Mouse (Mus musculus) MEL (cell line): ENCODE measurements around the gene Blzf1. TPM values are rescaled to one million over a fixed set of nuclear protein-coding genes. Genes with fewer than 3 reads are reported as not detected.

Source experiments
- DNase-seq: peaks from one replicate; pipeline ENCODE4 v3.0.0; 2011; ENCODE audit warnings: low read depth, low spot score
- H3K27ac ChIP-seq: 2 replicates; pipeline ENCODE4 v1.5.1; 2012; ENCODE audit warnings: low read depth, mild to moderate bottlenecking, control low read depth, low read length, moderate library complexity; ENCODE audit not compliant: control insufficient read depth
- H3K27me3 ChIP-seq, 2 experiments: fragments of 150-350 bp in 1 of 2; sonication (generic) in 1 of 2; 2 replicates each; pipeline ENCODE4 v1.6.1; 2012; ENCODE audit warnings: low read length in 2 of 2, mild to moderate bottlenecking in 2 of 2, improper control_type of control experiment in 1 of 2, moderate library complexity in 1 of 2; ENCODE audit not compliant: insufficient read depth in 2 of 2, control insufficient read depth in 1 of 2
- H3K36me3 ChIP-seq, 2 experiments: 2 replicates each; pipeline ENCODE4 v1.6.1; 2012 to 2014; ENCODE audit warnings: low read length in 2 of 2, improper control_type of control experiment in 1 of 2, inconsistent platforms in 1 of 2, mild to moderate bottlenecking in 1 of 2; ENCODE audit not compliant: insufficient read depth in 2 of 2, control insufficient read depth in 1 of 2
- H3K4me1 ChIP-seq, 2 experiments: fragments of 150-350 bp in 1 of 2; sonication (generic) in 1 of 2; 2 replicates each; pipeline ENCODE4 v1.6.1; 2012; ENCODE audit warnings: low read length in 2 of 2, improper control_type of control experiment in 1 of 2, mild to moderate bottlenecking in 1 of 2; ENCODE audit not compliant: insufficient read depth in 2 of 2, control insufficient read depth in 1 of 2
- H3K4me3 ChIP-seq, 2 experiments: fragments of 150-350 bp in 1 of 2; sonication (generic) in 1 of 2; 2 replicates each; pipeline ENCODE4 v1.5.1; 2012; ENCODE audit warnings: low read depth in 2 of 2, low read length in 2 of 2, mild to moderate bottlenecking in 2 of 2, moderate library complexity in 2 of 2, control low read depth in 1 of 2, improper control_type of control experiment in 1 of 2; ENCODE audit not compliant: control insufficient read depth in 1 of 2, insufficient read depth in 1 of 2
- H3K79me2 ChIP-seq: 2 replicates; pipeline ENCODE4 v1.6.1; 2012; ENCODE audit warnings: mild to moderate bottlenecking, low read length, moderate library complexity; ENCODE audit not compliant: control insufficient read depth, poor library complexity, insufficient read depth
- H3K9ac ChIP-seq: 2 replicates; pipeline ENCODE4 v1.6.1; 2012; ENCODE audit warnings: low read depth, mild to moderate bottlenecking, control low read depth, low read length, moderate library complexity; ENCODE audit not compliant: control insufficient read depth, poor library complexity, severe bottlenecking
- H3K9me3 ChIP-seq: fragments of 150-350 bp; sonication (generic); replicated peaks from 2 replicates; pipeline ENCODE4 v1.6.1; 2012; ENCODE audit warnings: mild to moderate bottlenecking, low read length, improper control_type of control experiment, moderate library complexity; ENCODE audit not compliant: insufficient read depth
- BHLHE40 ChIP-seq: IDR thresholded peaks from 2 replicates; pipeline ENCODE4 v1.6.1; 2012; ENCODE audit warnings: low read depth, mild to moderate bottlenecking, inconsistent platforms, low read length, improper control_type of control experiment, borderline replicate concordance
- CHD1 ChIP-seq: IDR thresholded peaks from 2 replicates; pipeline ENCODE4 v1.6.1; 2012; ENCODE audit warnings: low read depth, mild to moderate bottlenecking, inconsistent platforms, low read length, improper control_type of control experiment
- E2F4 ChIP-seq: IDR thresholded peaks from 2 replicates; pipeline ENCODE4 v1.6.1; 2011; ENCODE audit warnings: low read depth, low read length, improper control_type of control experiment, borderline replicate concordance
- ELF1 ChIP-seq: IDR thresholded peaks from 2 replicates; pipeline ENCODE4 v1.6.1; 2014; ENCODE audit warnings: low read depth, mild to moderate bottlenecking, inconsistent platforms, low read length, improper control_type of control experiment, moderate library complexity
- ETS1 ChIP-seq: IDR thresholded peaks from 2 replicates; pipeline ENCODE4 v1.6.1; 2012; ENCODE audit warnings: low read depth, mild to moderate bottlenecking, inconsistent platforms, low read length, improper control_type of control experiment, moderate library complexity
- GABPA ChIP-seq: IDR thresholded peaks from 2 replicates; pipeline ENCODE4 v1.6.1; 2012; ENCODE audit warnings: low read depth, mild to moderate bottlenecking, inconsistent platforms, low read length, improper control_type of control experiment, moderate library complexity
- GATA1 ChIP-seq: IDR thresholded peaks from 2 replicates; pipeline ENCODE4 v1.6.1; 2011; ENCODE audit warnings: low read depth, low read length, improper control_type of control experiment
- MAFK ChIP-seq: IDR thresholded peaks from 2 replicates; pipeline ENCODE4 v1.6.1; 2011; ENCODE audit warnings: low read depth, mild to moderate bottlenecking, low read length, improper control_type of control experiment, borderline replicate concordance
- MXI1 ChIP-seq: IDR thresholded peaks from 2 replicates; pipeline ENCODE4 v1.6.1; 2011; ENCODE audit warnings: mild to moderate bottlenecking, low read depth, low read length, improper control_type of control experiment
- RAD21 ChIP-seq: IDR thresholded peaks from 2 replicates; pipeline ENCODE4 v1.6.1; 2011; ENCODE audit warnings: mild to moderate bottlenecking, low read depth, low read length, improper control_type of control experiment
- SIN3A ChIP-seq: IDR thresholded peaks from 2 replicates; pipeline ENCODE4 v1.6.1; 2012; ENCODE audit warnings: low read length, improper control_type of control experiment, inconsistent platforms
- SMC3 ChIP-seq: IDR thresholded peaks from 2 replicates; pipeline ENCODE4 v1.6.1; 2011; ENCODE audit warnings: low read depth, low read length, improper control_type of control experiment
- UBTF ChIP-seq: IDR thresholded peaks from 2 replicates; pipeline ENCODE4 v1.6.1; 2012; ENCODE audit warnings: low read depth, mild to moderate bottlenecking, inconsistent platforms, low read length, improper control_type of control experiment, moderate library complexity, borderline replicate concordance; ENCODE audit not compliant: insufficient read depth
- USF1 ChIP-seq: IDR thresholded peaks from 2 replicates; pipeline ENCODE4 v1.6.1; 2014; ENCODE audit warnings: low read depth, mild to moderate bottlenecking, inconsistent platforms, low read length, improper control_type of control experiment, moderate library complexity
- USF2 ChIP-seq, 2 experiments: IDR thresholded peaks; 2 replicates each; pipeline ENCODE4 v1.6.1; 2011 to 2012; ENCODE audit warnings: improper control_type of control experiment in 2 of 2, low read length in 2 of 2, borderline replicate concordance in 1 of 2, inconsistent platforms in 1 of 2, low read depth in 1 of 2, mild to moderate bottlenecking in 1 of 2; ENCODE audit not compliant: insufficient read depth in 1 of 2
- ZC3H11A ChIP-seq: IDR thresholded peaks from 2 replicates; pipeline ENCODE4 v1.6.1; 2012; ENCODE audit warnings: low read depth, mild to moderate bottlenecking, inconsistent platforms, low read length, improper control_type of control experiment
- ZMIZ1 ChIP-seq: IDR thresholded peaks from 2 replicates; pipeline ENCODE4 v1.6.1; 2012; ENCODE audit warnings: low read depth, mild to moderate bottlenecking, inconsistent platforms, low read length, improper control_type of control experiment, moderate library complexity
- polyA plus RNA-seq, 2 experiments: library from polyadenylated mRNA; stranded (reverse) in 1 of 2; unstranded in 1 of 2; fragments of >175 nt in 1 of 2; fragments of >200 nt in 1 of 2; gene quantifications; 2 replicates each; pipeline versions ENCODE4 v1.2.1 to v1.2.4; 2012; ENCODE audit warnings: low replicate concordance in 2 of 2, low read depth in 1 of 2; ENCODE audit not compliant: insufficient read length in 2 of 2, insufficient read depth in 1 of 2, missing spikeins in 1 of 2
- total RNA-seq: library from RNA; depleted of rRNA; stranded (reverse); fragments of 300-350 nt; gene quantifications from 2 replicates; pipeline ENCODE4 v1.2.3, GENCODE M21; 2012

Blzf1 gene
- total and polyA plus RNA-seq, 3 experiments: 17.1 to 18.2 TPM; not detected in 1

DNA sequence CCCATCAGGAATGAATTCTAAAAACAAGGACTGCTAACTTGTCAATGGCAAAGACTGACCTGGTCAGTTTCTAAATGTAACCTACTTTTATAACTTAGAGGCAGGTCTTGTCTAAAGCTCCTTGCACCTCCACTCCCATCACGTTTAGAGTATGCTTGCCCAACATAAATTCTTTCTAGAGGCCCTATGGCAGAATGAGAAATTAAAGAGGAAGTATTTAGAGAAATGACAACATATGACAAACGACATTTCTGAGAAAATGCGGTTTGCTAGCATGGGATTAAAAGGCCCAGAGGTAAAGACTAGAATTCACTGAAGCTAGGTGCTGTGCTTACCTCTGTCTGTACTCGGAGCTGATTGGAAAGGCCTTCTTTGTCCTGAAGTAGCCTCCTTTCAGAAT, 5.3 kb downstream of the Blzf1 start:
- Histone ChIP-seq H3K4me1 (peaks cover 6 to 8% of the 10 kb centered on the region in 2 experiments; a peak in 3 of 4 replicates), H3K9ac (no peak overlapping the region), H3K9me3 (no peaks in the 10 kb centered on the region), H3K79me2 (peaks cover 14% of the 10 kb centered on the region)
- DNase-seq: no peak
- TF ChIP-seq SMC3: no peak
- TF ChIP-seq, all 39 proteins: peak for 0
- H3K27me3 ChIP-seq: no peaks in the 10 kb centered on the region
- peaks cover 12 to 20% of the 10 kb centered on the region in 2 experiments for H3K36me3 ChIP-seq
- no peak overlapping the region for H3K4me3 ChIP-seq
- H3K27ac ChIP-seq: no peak overlapping the region

DNA sequence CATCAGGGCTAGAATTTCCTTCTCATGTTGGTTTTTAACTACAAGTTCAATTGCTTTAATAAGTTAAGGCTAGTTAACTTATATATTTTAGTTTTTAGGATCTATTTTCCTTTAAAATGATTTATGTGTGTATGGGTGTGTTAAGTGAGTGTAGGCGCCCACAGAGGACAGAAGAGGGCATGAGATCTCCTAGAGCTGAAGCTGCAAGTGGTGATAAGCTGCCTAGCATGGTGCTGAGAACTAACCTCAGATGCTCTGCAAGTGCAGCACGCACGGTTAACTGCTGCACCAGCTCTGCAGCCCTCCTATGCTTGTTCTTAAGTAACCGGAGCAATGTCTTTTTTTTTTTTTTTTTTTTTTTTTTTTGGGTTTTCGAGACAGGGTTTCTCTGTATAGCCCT, 10.8 kb downstream of the Blzf1 start:
- no peaks in the 10 kb centered on the region for H3K9me3 ChIP-seq
- no peaks in the 10 kb centered on the region for H3K79me2 ChIP-seq
- TF ChIP-seq MXI1 (no peak), GATA1 (no peak), E2F4 (no peak), RAD21 (no peak), ETS1 (no peak), ZMIZ1 (no peak), ZC3H11A (no peak), USF1 (no peak), SIN3A (no peak), USF2 (IDR thresholded peaks at IDR 0.05; ENCODE audit: borderline replicate concordance in 1 of 2, insufficient read depth in 1 of 2, low read depth in 1 of 2, low read length in 2 of 2) (no peak), ELF1 (no peak), SMC3 (no peak), UBTF (no peak)
- no peak overlapping the region for H3K9ac ChIP-seq
- DNase-seq: no peak
- peaks cover 0 to 4% of the 10 kb centered on the region in 2 experiments; a peak in 1 of 4 replicates for H3K4me1 ChIP-seq
- no peak overlapping the region for H3K4me3 ChIP-seq
- H3K27me3 ChIP-seq: no peaks in the 10 kb centered on the region
- peaks cover 3 to 24% of the 10 kb centered on the region in 2 experiments for H3K36me3 ChIP-seq
- no peak overlapping the region for H3K27ac ChIP-seq

DNA sequence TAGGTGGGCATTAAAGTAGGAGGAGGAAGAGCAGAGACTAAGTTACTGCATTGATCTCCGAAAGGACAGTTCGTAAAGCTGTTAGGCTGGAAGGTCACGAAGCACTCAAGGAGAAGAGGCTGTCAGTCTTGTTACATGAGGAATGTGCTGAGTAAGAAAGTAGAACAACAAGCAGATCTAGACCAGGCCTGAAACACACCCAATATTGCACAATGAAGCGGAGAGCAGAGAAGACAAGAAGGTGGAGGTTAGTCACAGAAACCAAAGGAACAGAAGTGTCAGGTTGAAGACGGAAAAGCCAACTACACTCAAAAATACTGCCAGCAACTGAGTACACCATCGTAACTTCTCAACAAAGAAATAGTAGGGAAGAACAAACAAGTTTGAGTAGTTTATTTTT, 13.2 kb downstream of the Blzf1 start:
- no peak overlapping the region for H3K4me3 ChIP-seq
- no peak for TF ChIP-seq MAFK
- TF ChIP-seq ETS1: no peak
- no peak for TF ChIP-seq ELF1
- no peak for TF ChIP-seq CHD1
- TF ChIP-seq BHLHE40: no peak
- no peak for TF ChIP-seq GABPA
- no peaks in the 10 kb centered on the region for H3K9me3 ChIP-seq
- H3K9ac ChIP-seq: no peak overlapping the region
- no peak overlapping the region for H3K27ac ChIP-seq
- H3K4me1 ChIP-seq: peaks cover 0 to 4% of the 10 kb centered on the region in 2 experiments; a peak in 1 of 4 replicates
- no peaks in the 10 kb centered on the region for H3K27me3 ChIP-seq
- H3K79me2 ChIP-seq: no peaks in the 10 kb centered on the region
- DNase-seq: no peak
- peaks cover 3 to 15% of the 10 kb centered on the region in 2 experiments for H3K36me3 ChIP-seq
